Mouse (Mus musculus) ES-Bruce4 (cell line): ENCODE measurements at regions not wholly inside any gene's neighbourhood (a gene's known extent, or its start where the extent isn't known, plus 50 kb on each side); places are given as distances from the start of the nearest gene placed in this dataset.

Experiments used
- H3K27ac ChIP-seq: 2 replicates; pipeline ENCODE4 v1.5.1; 2012; ENCODE audit warnings: low read length, inconsistent platforms; ENCODE audit not compliant: insufficient read depth
- H3K27me3 ChIP-seq: 2 replicates; pipeline ENCODE4 v1.6.1; 2012; ENCODE audit warnings: mild to moderate bottlenecking, low read length, inconsistent platforms; ENCODE audit not compliant: control insufficient read depth, poor library complexity, insufficient read depth, severe bottlenecking
- H3K36me3 ChIP-seq: 2 replicates; pipeline ENCODE4 v1.6.1; 2012; ENCODE audit warnings: inconsistent platforms, mild to moderate bottlenecking, low read length, moderate library complexity; ENCODE audit not compliant: control insufficient read depth, poor library complexity, insufficient read depth, severe bottlenecking
- H3K4me1 ChIP-seq: one replicate; pipeline ENCODE4 v1.8.1; 2011; ENCODE audit warnings: low read length; ENCODE audit not compliant: control insufficient read depth, insufficient read depth
- H3K4me3 ChIP-seq: 2 replicates; pipeline ENCODE4 v1.5.1; 2011; ENCODE audit warnings: low read depth, mild to moderate bottlenecking, low read length
- H3K9ac ChIP-seq: 2 replicates; pipeline ENCODE4 v1.6.1; 2012; ENCODE audit warnings: low read depth, mild to moderate bottlenecking, inconsistent platforms; ENCODE audit not compliant: poor library complexity, severe bottlenecking
- H3K9me3 ChIP-seq: replicated peaks from 2 replicates; pipeline ENCODE4 v1.6.1; 2012; ENCODE audit warnings: mild to moderate bottlenecking, low read length, inconsistent platforms; ENCODE audit not compliant: control insufficient read depth, poor library complexity, insufficient read depth, severe bottlenecking
- CTCF ChIP-seq: IDR thresholded peaks from one replicate; pipeline ENCODE4 v1.8.1; 2011; ENCODE audit warnings: low read depth, low read length
- EP300 ChIP-seq: IDR thresholded peaks from 2 replicates; pipeline ENCODE4 v1.6.1; 2011; ENCODE audit warnings: low read depth, low read length; ENCODE audit not compliant: insufficient read depth
- POLR2A ChIP-seq: IDR thresholded peaks from one replicate; pipeline ENCODE4 v1.8.1; 2011; ENCODE audit warnings: low read length; ENCODE audit not compliant: insufficient read depth

DNA sequence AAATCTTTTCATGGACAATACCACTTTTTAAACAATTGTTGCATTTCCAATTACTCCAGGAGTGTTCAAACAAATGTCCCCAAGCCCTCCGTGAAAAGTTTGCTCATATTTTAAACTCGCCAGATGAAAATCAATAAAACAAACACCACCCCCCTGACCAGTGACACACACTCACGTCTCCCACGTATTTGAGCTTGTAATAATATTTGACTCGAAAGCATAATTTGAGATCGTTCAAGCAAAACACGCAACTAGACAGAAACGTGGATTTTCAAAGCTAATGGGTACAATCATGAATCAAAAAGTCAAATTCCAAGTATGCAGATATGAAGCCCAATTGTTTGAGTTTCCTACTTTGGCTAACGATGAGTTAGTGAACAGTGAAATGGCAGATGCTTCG, 65.0 kb upstream of the Otx2 start:
- H3K9ac ChIP-seq = no peak overlapping the region
- no peaks in the 10 kb centered on the region for H3K9me3 ChIP-seq
- H3K4me3 ChIP-seq = no peak overlapping the region
- H3K4me1 ChIP-seq = no peaks in the 10 kb centered on the region
- no peak overlapping the region for H3K27ac ChIP-seq
- TF ChIP-seq CTCF = no peak
- no peak for TF ChIP-seq POLR2A
- no peak for TF ChIP-seq EP300
- H3K36me3 ChIP-seq = no peaks in the 10 kb centered on the region
- H3K27me3 ChIP-seq = no peaks in the 10 kb centered on the region

GRCm38 (mm10) chr14:48738213-48738612, 64.6 kb upstream of the Otx2 start:
- Histone ChIP-seq H3K27ac (no peak overlapping the region), H3K4me1 (no peaks in the 10 kb centered on the region), H3K9me3 (no peaks in the 10 kb centered on the region)

DNA sequence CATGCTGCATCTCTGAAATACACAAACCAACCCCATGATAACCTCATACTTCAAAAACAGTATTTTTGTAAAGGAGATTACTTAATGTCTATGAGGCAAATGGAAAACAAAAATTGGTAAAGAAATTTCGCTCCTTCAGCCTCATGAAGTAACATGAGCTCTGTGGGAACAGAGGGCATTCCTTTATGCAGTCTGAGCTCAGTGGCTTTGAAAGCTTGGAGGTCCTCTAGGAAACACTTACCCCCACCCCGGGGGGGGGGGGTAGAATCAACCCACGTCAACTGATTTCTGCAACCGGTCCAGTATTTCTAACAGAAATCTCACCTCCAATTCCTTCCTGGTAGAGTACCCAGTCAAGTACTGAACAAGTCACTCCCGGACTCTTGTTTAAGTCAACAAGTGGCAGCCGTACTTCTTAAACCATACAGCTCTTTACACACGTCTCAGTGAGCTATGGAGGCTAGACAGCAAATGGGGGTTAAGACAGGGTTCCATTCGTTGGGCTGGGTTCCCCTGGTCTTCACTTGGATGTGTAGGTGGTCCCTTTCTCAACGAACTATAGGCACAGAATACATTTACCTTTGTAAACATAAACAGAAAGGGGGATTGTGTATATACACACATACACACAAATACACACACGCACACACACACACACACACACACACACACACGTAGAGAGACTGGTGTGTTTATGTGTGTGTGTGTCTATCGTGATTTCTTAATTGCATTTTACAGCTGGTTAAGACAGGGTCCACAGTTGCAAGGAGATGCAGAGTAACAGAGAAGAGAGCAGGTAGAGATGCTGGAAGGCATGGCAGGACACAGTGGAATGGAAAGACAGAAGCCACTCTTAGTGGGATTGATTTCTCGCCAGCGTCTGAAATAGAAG, 63.6 kb upstream of the Otx2 start:
- H3K36me3 ChIP-seq = no peaks in the 10 kb centered on the region
- H3K4me3 ChIP-seq = no peak overlapping the region
- TF ChIP-seq CTCF = no peak
- TF ChIP-seq EP300 = no peak
- no peak for TF ChIP-seq POLR2A
- H3K9ac ChIP-seq = no peak overlapping the region
- no peaks in the 10 kb centered on the region for H3K4me1 ChIP-seq
- no peak overlapping the region for H3K27ac ChIP-seq
- H3K9me3 ChIP-seq = no peaks in the 10 kb centered on the region
- H3K27me3 ChIP-seq = no peaks in the 10 kb centered on the region

More at GRCm38 (mm10) chr14:48738213-48738612, 64.6 kb upstream of the Otx2 start:
- TF ChIP-seq POLR2A = no peak
- TF ChIP-seq CTCF = no peak
- TF ChIP-seq EP300 = no peak
- Histone ChIP-seq H3K4me3 (no peak overlapping the region), H3K9ac (no peak overlapping the region), H3K27me3 (no peaks in the 10 kb centered on the region), H3K36me3 (no peaks in the 10 kb centered on the region)

DNA sequence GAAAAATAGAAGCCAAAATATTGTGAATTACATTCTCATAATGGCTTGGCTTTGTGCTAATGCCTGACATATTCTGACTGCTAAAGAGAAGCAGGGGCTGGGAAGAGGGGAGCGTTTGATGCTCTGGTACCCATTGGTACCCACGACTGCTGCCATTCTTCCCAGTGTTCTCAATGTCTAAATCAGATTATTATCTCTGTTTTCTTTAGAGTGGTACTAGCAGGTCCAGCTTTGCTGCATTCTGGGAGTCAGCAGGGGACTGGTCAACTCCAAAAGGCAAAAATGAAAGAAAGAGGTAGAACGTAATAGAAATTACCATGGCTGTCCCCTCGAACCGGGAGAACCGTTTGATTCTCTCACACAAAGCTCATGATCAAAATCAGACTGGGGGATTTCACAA, 62.6 kb upstream of the Otx2 start:
- Histone ChIP-seq H3K4me1 (no peaks in the 10 kb centered on the region), H3K9ac (no peak overlapping the region), H3K27me3 (no peaks in the 10 kb centered on the region), H3K4me3 (no peak overlapping the region), H3K36me3 (no peaks in the 10 kb centered on the region), H3K27ac (no peak overlapping the region), H3K9me3 (no peaks in the 10 kb centered on the region)
- no peak for TF ChIP-seq CTCF
- no peak for TF ChIP-seq EP300
- no peak for TF ChIP-seq POLR2A

DNA sequence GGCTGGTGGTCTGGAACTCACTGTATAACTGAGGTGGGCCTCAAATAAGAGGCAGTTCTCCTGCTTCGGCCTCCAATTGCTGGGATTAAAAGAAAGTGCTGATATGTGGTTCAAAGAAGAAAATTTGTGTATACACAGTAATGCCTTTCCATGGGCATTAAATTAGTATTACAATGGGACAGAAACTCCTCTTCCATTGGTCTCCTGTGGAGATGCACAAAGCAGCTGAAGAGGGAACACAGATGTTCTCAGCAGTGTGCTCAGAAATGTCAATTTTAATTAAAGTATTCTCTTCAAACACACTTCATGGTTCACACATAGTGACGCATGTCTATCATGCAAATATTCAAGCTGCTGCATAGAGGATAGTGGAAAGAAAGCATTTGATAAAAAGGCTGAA, 56.4 kb upstream of the Otx2 start:
- TF ChIP-seq EP300 (no peak), CTCF (no peak), POLR2A (no peak)
- no peaks in the 10 kb centered on the region for H3K4me1 ChIP-seq
- H3K27ac ChIP-seq = no peak overlapping the region
- H3K9ac ChIP-seq = no peak overlapping the region
- no peaks in the 10 kb centered on the region for H3K36me3 ChIP-seq
- no peaks in the 10 kb centered on the region for H3K27me3 ChIP-seq
- no peak overlapping the region for H3K4me3 ChIP-seq
- 0 out of 2 replicates have a peak, but pooled peaks cover 3% of the 10 kb centered on the region for H3K9me3 ChIP-seq
